Mouse (Mus musculus) liver (tissue): Measurements from ENCODE around the gene Dars2.
"Not testable (repeated sequence)": the region's sequence is repeated elsewhere in the genome, so short reads cannot be mapped to it uniquely, and the experiment has no call there.

ENCODE experiments used
- DNase-seq: peaks from one replicate; pipeline ENCODE4 v3.0.0-alpha.2; 2020; ENCODE audit warnings: mixed read lengths

Dars2 gene

DNA sequence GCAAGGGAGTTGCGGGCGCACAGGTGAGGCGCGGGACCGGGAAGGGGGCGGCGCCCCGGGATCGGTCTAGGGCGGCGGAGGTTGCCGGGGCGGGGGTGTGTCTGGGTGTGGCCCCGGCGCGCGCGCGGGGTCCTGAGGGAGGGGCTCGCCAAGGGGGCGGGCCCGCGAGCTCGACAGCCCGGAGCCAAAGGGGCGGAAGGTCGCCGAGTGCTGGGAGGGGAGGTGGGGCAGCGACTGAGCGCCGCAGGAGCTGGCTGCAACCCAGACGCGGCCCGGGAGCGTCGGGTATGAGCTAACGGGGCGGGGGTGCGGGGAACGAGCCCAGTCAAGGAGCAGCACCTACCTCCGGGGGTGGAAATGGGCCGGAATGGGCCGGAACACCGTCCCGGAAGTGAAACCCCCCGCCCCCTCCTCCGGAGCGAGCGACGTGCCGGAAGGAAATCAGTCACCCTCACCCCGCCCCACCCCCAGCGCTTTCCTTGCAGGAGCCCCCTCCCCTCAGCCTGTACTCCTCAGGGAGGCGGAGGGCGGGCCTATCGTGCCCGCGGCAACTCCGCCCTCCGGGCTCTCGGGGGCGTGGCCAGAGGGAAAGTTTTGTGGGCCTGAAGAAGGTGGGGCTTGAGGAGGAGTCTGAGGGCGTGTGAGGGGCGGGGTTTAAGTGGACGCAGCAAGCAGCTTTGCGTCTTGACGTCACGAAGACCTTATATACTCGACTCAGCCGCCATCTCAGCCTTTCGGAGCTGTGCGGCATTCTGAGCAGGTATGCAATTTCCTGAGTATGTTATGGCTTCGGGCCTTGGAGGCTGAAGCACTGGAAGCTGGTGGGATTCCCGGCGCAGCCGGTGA, 35.8 kb downstream of the Dars2 start, which contains the start of gene Zbtb37:
TSS of gene Zbtb37 (minus strand) at position 415 of the 846 bp plus-strand sequence.
- DNase-seq = peak; percentile 100

DNA sequence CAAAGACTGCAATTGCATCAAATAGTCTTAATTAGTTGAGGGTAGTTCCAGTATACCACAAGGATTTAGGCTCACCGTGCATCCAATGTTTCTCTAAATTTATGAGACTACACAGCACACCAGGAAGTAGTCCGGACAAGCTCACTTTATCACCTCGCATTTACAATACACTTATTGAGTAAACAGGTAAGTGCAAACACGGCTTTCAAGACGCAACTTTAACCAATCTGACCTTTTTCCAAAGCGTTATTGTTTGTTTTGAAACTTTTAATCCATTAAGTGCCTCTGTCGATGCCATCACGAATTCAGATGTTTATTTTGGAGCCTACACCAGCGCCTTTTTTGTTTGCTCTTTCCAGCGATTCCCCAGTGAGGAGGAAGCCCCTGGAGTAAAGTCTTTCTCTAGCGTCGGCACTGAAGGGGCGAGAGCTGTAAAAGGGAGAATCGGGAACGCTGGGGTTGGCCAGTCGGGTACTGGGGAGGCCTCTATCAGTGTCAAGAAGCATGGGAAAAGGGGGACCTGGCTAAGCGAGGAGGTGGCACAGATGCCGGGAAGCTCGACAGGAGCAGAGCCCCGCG, 36.5 kb downstream of the Dars2 start:
- no peak for DNase-seq

DNA sequence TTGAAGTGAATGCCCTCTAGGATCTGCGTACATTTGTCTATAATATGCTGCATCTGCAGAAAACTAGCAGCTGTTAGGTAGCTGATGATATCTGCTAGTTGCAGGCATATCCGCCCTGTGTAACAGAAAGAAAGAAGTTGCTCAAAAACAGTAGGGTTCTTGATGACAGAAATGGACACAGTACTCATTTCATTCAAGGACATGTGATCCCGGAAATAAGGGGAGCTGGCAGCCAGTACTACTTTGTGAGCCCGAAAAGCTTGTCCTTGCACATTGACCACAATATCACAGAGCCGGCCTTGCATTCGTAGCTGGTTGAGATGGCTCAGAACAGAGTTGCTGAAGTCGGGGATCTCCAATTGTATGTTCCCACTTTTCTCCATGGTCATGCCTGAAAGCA, 38.1 kb downstream of the Dars2 start:
- no peak for DNase-seq

DNA sequence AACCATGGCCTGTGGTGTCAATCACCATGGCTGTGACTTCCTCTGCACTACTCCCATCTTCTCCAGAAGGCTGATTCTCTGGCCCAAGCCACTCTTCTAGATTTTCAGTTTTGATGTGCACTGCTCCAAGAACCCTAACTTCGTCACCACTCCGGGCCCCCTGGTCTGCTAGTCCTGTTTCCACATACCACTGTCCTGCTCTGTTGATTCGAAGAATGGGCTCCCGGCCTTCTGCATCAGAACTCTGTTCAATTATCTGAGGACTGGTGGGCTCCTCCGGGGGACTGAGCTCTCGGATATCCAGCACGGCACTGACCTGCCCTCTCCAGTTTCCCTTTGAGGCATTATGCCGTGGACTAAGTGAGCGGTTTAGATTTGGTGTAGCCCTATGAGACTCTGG, 38.6 kb downstream of the Dars2 start:
- no peak for DNase-seq

DNA sequence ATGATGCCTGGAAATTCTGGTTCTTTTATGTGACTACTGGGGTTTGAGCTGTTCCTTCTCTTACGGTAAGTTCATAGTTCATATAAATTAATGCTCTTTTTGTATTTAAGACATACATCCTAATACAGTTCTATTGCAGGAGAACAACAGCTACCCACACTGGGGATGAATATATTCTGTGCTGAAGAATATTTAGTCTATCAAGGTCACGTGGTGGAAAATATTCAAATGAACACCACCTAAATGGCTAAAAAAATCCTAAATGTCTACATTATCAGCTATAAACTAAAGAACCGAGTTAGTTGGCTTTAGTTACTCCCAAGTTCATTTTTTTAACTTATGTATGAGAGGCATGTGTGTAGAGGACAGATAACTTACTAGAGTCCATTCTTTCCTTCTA, 40.4 kb downstream of the Dars2 start:
- no peak for DNase-seq

DNA sequence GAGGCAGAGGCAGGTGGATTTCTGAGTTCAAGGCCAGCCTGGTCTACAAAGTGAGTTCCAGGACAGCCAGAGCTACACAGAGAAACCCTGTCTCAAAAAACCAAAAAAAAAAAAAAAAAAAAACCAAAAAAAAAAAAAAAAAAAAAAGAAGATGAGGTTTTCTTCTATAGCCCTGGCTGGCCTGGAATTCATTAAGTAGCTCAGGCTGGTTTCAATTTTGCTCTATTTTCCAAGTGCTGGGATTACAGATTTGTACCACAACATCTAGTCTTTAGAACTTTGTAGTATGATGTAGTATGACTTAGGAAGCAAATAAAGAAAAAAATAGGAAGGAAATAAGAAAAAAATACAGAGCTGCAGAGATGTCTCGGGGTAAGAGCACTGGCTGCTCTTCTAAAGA, 42.0 kb downstream of the Dars2 start:
- DNase-seq = not testable (repeated sequence)

DNA sequence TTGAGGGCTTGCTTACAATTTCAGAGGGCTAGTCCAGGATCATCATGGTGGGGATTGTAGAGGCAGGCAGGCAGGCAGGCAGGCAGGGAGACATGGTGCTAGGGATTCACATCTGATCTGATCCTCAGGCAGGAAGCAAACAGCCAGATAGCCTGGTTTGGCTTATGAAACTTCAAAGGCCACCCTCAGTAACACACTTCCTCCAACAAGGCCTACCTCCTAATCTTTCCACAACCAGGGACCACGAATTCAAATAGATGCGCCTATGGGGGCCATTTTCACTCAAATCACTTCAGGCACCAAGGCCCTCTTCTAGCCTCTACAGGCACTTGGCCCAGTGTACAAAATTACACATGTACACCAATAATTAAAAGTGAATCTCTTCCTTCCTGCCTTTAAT, 43.3 kb downstream of the Dars2 start:
- DNase-seq = no peak

DNA sequence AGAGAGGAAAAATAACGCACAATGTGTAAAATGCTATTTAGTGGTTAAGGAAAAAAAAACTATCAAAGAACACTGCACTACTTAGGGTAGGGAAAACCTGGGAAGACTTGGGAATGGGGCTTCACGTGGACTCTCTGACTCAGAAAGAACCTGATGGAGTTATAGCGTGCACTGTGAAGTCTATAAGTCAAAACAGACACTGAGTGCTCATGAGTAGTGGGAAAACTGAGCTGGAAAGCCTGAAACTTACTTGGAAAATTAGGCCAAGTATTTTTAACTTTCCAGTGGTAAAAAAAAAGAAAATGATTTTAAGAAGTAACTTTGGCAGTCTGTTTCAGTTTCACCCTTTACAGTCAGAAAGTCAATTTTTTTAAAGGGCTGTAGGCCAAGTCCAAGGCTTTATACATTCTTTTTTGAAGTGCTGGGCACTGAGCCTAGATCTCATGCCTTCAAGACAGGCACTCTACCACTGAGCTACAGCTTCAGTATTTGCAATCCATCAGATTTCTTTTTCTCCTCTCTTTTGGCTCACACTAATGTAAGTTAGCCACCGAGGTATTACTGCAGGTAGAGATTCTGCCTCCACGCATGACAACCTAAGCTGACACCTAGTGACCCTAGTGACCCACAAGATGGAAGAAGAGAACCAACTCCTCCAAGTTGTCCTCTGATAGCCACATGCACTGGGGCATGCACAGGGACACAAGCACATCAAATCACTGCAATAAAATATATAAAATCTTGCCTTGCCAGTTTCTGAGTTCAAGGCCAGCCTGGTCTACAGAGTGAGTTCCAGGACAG, 44.8 kb downstream of the Dars2 start:
- DNase-seq = no peak

DNA sequence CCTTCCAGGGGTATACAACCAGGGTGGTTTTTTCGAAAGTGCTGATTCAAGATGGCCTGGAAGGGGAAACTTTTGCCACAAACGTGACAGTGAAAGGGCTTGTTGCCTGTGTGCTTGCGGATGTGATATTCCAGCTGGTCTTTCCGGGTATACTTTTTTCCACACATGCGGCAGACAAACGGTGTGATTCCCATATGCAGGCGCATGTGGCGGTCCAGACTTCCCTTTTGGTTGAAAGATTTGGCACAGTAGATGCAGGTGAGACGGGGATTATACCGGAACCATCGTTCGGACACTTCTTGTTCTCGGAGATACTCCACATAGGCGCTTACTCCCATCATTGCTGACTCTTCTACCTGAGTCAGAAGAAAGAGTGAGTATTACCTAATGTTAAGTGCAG, 50.4 kb downstream of the Dars2 start:
- DNase-seq = no peak

DNA sequence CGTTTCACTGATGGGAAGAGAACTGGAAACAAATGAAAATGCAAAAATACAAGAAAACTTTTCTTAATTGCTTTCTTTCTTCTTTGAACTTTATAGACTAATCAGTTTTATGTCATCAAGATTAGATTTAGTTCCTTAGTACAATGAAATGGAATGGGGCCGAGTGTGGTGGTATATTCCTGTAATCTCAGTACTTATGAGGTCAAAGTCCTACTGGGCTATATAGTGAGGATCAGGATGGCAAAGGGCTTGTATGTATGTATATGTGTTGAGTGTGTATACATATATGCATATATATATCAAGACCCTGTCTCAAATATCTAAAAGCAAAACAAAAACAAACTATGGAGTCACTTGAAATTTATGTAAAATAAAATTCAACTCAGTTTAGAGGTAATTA, 54.1 kb downstream of the Dars2 start:
- DNase-seq = no peak

DNA sequence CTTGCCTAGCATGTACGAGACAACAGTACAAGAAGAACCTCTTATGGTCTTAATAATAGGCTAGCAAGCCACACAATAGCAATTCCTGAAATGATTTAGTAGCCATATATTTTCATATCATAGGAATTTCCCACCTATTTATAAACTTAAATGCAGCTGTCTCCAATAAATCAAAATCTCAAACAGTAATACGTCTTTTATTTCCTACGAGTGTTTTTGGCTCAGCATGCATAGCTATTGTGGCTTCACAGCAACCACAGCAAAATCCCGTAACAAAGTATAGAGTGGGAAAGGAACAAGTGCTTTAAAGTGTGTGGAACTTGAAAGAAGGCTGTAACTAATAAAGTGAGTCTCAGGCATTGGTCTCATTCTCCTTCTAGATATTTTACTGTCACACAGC, 60.0 kb downstream of the Dars2 start:
- no peak for DNase-seq

DNA sequence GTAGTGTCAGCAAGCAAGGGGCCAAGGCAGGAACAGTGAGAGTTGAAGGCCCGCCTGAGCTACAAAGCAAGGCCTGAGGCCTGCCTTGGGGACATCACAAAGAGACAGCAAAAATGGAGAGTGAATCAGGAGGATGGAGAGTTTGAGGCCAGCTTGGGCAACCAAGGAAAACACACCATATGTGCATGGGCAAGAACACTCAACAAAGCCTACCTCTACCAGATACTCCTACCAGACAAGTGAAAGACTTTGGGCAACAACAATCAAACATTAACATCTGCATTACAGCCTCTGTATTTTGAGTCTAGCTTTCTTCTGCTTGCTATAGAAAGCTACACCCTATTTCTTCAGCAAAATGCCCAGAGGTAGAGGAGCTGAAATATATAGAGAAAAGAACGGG, 62.4 kb downstream of the Dars2 start:
- no peak for DNase-seq

DNA sequence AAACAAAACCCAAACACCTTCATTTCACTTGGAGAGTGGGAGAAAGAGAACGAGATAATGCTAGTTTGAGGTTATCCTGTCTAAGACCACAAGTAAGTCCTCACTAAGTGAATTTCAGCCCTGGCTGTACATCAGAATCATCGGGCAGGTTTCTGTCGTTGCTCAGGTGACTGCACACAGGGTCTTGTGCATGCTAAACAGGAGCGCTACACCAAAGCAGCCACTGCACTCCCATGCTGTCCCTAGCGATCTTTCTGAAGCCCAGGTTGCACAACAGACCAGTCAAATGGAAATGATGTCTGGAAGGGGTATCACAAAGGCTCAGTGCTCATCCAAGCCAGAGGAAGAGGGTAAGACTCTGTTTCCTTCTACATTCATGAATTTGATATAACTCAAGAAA, 64.0 kb downstream of the Dars2 start:
- no peak for DNase-seq

DNA sequence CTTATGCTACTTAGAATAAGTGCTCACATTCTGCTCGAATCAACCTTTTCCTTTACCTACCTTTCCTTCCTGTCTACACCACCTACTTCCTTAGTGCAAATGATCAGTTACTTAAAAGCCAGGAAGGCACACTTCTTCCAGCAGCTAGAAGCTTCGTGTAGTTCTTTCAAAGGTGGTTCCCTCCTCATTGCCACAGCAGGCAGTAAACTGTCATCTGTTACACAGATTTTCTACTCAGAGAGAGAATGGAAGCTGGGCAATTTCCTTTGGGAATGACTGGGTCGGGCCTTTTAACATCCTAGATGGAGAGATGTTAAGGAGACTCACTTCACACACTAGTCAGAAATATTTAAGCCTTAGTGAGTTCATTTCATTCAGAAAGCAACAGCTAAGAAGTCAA, 64.9 kb downstream of the Dars2 start:
- DNase-seq = no peak

DNA sequence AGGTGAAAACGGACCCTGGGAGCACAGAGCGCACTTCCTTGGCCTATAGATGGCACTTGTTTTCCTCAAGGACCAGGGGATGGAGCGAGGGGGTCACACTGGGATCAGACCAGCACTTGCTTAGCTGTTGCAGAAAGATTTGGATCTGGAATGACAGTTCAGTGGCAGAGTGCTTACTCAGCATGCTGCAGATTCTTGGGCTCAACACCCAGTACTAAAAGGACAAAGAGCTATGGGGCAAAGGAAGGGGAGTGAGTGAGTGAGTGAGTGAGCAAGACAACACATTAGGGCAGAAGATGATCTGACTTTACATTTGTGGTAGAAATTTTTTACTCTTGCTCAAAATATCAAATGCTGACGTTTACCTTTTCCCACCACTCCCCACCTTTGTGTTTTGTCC, 65.5 kb downstream of the Dars2 start:
- DNase-seq = no peak

DNA sequence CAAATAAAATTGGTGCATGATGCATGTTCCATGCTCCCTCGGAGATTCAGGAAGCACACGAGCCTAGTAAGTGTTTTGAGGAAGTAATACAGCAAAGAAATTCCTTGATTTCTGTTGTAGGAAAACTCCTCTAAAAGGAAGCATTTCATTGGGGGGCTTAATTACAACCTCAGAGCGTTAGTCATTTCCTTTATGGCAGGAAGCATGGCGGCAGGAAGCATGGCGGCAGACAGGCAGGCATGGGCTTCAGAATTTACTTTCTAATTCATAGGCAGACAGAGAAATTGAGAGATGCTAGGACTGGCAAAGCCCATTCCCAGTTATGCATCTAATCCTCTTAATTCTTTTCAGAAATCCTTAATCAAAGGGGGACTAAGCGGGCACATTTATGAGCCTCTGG, 76.6 kb downstream of the Dars2 start:
- DNase-seq = no peak
